Comparison of ENCODE assay signal across 9 mouse cellular contexts in genomic region chr11:117930781-117931338, GRCm38 (mm10). TPM values are rescaled to one million over a fixed set of nuclear protein-coding genes. Genes with fewer than 3 reads are reported as not detected.
DNase-seq lines count a peak whose midpoint lies in the region; ATAC-seq lines count a peak whose summit lies in the region.
"Had no signal": no experiment of that assay in that cellular context is flagged by ENCODE, and none has a peak within 500 bp of the region (broad histone marks: within the 10 kb centered on the region; RNA-seq: fewer than 3 reads in every experiment).

No protein-coding gene starts in this region.

- no peaks in the 10 kb centered on the region for H3K36me3 ChIP-seq in hindbrain, embryonic 15.5 days
- no peaks in the 10 kb centered on the region for H3K36me3 ChIP-seq in liver, embryonic 13.5 days
- H3K36me3 ChIP-seq in neural tube, embryonic 12.5 days: no peaks in the 10 kb centered on the region

- H3K27ac ChIP-seq in hindbrain, embryonic 15.5 days (replicated peaks): 0 out of 2 replicates have a peak overlapping the region, but pooled peaks have one; percentile 47
- H3K27ac ChIP-seq in liver, embryonic 13.5 days: no peak overlapping the region
- H3K27ac ChIP-seq in neural tube, embryonic 12.5 days: no peak overlapping the region

- peak overlapping the region; percentile 41 for H3K4me3 ChIP-seq in hindbrain, embryonic 15.5 days
- peak overlapping the region; percentile 30 for H3K4me3 ChIP-seq in liver, embryonic 13.5 days (replicated peaks)
- H3K4me3 ChIP-seq in neural tube, embryonic 12.5 days: peak overlapping the region; percentile 42

- peaks cover 24% of the 10 kb centered on the region for H3K4me1 ChIP-seq in hindbrain, embryonic 15.5 days (replicated peaks)
- peaks cover 32% of the 10 kb centered on the region for H3K4me1 ChIP-seq in liver, embryonic 13.5 days (replicated peaks)
- peaks cover 27% of the 10 kb centered on the region for H3K4me1 ChIP-seq in neural tube, embryonic 12.5 days

- no peak for DNase-seq in frontal cortex, postnatal 25 days (ENCODE audit: low spot score in 2 of 2)
- peak; percentile 23 for DNase-seq in T-cell, adult 2 months (ENCODE audit: low spot score)
- DNase-seq in gastrocnemius, adult 18-20 months (ENCODE audit: low spot score): peak; percentile 70
- DNase-seq in liver, embryonic 13.5 days: no peak
- no peak for DNase-seq in spleen, adult 18-20 months

- H3K4me2 ChIP-seq in hindbrain, embryonic 15.5 days: peak overlapping the region; percentile 80
- H3K4me2 ChIP-seq in liver, embryonic 13.5 days: peak overlapping the region; percentile 53
- H3K4me2 ChIP-seq in neural tube, embryonic 12.5 days (replicated peaks): peak overlapping the region; percentile 91

- H3K27me3 ChIP-seq in hindbrain, embryonic 15.5 days: peaks cover 19% of the 10 kb centered on the region
- H3K27me3 ChIP-seq in liver, embryonic 13.5 days: peaks cover 47% of the 10 kb centered on the region
- peaks cover 50% of the 10 kb centered on the region for H3K27me3 ChIP-seq in neural tube, embryonic 12.5 days (replicated peaks)

- peak overlapping the region; percentile 37 for H3K9ac ChIP-seq in hindbrain, embryonic 15.5 days
- no peak overlapping the region for H3K9ac ChIP-seq in liver, embryonic 13.5 days
- peak overlapping the region; percentile 61 for H3K9ac ChIP-seq in neural tube, embryonic 12.5 days

- WGBS in hindbrain, embryonic 15.5 days: 1% methylated on average over 46 of the region's 48 CpGs
- 4% methylated on average over 46 of the region's 48 CpGs for WGBS in liver, embryonic 13.5 days (ENCODE audit: insufficient replicate concordance)
- WGBS in neural tube, embryonic 12.5 days: 2% methylated on average over 48 of the region's 48 CpGs

- peak; percentile 42; the same call in 1 of the 2 replicates for ATAC-seq in frontal cortex, adult (ENCODE audit: low TSS enrichment)
- ATAC-seq in hindbrain, embryonic 15.5 days (ENCODE audit: low FRiP score, low read depth): peak; percentile 82
- ATAC-seq in liver, embryonic 13.5 days (ENCODE audit: low read depth): no peak
- ATAC-seq in neural tube, embryonic 12.5 days (ENCODE audit: low FRiP score, low read depth): peak; percentile 63

- H3K9me3 ChIP-seq in hindbrain, embryonic 15.5 days: no peaks in the 10 kb centered on the region
- H3K9me3 ChIP-seq in liver, embryonic 13.5 days (replicated peaks): no peaks in the 10 kb centered on the region
- no peaks in the 10 kb centered on the region for H3K9me3 ChIP-seq in neural tube, embryonic 12.5 days

RNA-seq across cellular contexts. Expression of gene Socs3, which starts 39.0 kb away (rescaled TPM):
- total RNA-seq in gastrocnemius, adult 18-20 months (2021): 1 to 10 TPM; 3.1 to 6.6 TPM
- 7.8 and 9.2 TPM in 2 replicates for polyA plus RNA-seq in hindbrain, embryonic 15.5 days (2015; fragmentation: Nextera tagmentation; extraction: Ambion mirVana)
- polyA plus RNA-seq in liver, embryonic 13.5 days (2015; fragmentation: Nextera tagmentation; extraction: Ambion mirVana): 6.7 and 6.9 TPM in 2 replicates
- polyA plus RNA-seq in neural tube, embryonic 12.5 days (2016; fragmentation: Nextera tagmentation; extraction: Ambion mirVana): 9.2 and 10.1 TPM in 2 replicates

RNA-seq across cellular contexts. Expression of gene Pgs1, which starts 55.2 kb away (rescaled TPM):
- 10 to 100 TPM; 17.6 to 18.5 TPM for total RNA-seq in gastrocnemius, adult 18-20 months (2021)
- polyA plus RNA-seq in hindbrain, embryonic 15.5 days (2015; fragmentation: Nextera tagmentation; extraction: Ambion mirVana): 59.4 and 63.7 TPM in 2 replicates
- 18.1 and 19.4 TPM in 2 replicates for polyA plus RNA-seq in liver, embryonic 13.5 days (2015; fragmentation: Nextera tagmentation; extraction: Ambion mirVana)
- 50.2 and 50.3 TPM in 2 replicates for polyA plus RNA-seq in neural tube, embryonic 12.5 days (2016; fragmentation: Nextera tagmentation; extraction: Ambion mirVana)

RNA-seq across cellular contexts. Expression of gene Tha1, which starts 57.6 kb away (rescaled TPM):
- 1 to 10 TPM; 3.6 to 4.3 TPM for total RNA-seq in gastrocnemius, adult 18-20 months (2021)
- polyA plus RNA-seq in hindbrain, embryonic 15.5 days (2015; fragmentation: Nextera tagmentation; extraction: Ambion mirVana): 3.7 and 4.2 TPM in 2 replicates
- polyA plus RNA-seq in liver, embryonic 13.5 days (2015; fragmentation: Nextera tagmentation; extraction: Ambion mirVana): 1.4 and 1.9 TPM in 2 replicates
- 3.1 and 3.2 TPM in 2 replicates for polyA plus RNA-seq in neural tube, embryonic 12.5 days (2016; fragmentation: Nextera tagmentation; extraction: Ambion mirVana)
- total RNA-seq: CH12.LX had no signal

Comparison
In these comparisons a context has a peak if more than half of its experiments do, and no peak if none do; other contexts are left out.
1. DNase-seq: peak in T-cell, adult 2 months (single experiment) and gastrocnemius, adult 18-20 months (single experiment); none in frontal cortex, postnatal 25 days (0 of 2), liver, embryonic 13.5 days (single experiment) and spleen, adult 18-20 months (0 of 2).
2. Peak in every context shown above with its lines, with median percentiles within 50 percentile points of each other: H3K4me2 ChIP-seq and H3K4me3 ChIP-seq.